Mouse (Mus musculus) brain, embryonic 14.5 days (tissue): ENCODE measurements at regions not wholly inside any gene's neighbourhood (a gene's known extent, or its start where the extent isn't known, plus 50 kb on each side); places are given as distances from the start of the nearest gene placed in this dataset.

Source experiments
- DNase-seq: peaks from one replicate; pipeline ENCODE4 v3.0.0-alpha.2; 2011; ENCODE audit warnings: low read depth
- CTCF ChIP-seq: fragments of 200-500 bp; IDR thresholded peaks from 2 replicates; pipeline ENCODE4 v1.5.1; 2012; ENCODE audit warnings: inconsistent platforms, mild to moderate bottlenecking, moderate library complexity, borderline replicate concordance; ENCODE audit not compliant: insufficient read depth, insufficient read length; ENCODE audit errors: extremely low read depth
- POLR2A ChIP-seq: fragments of 200-500 bp; IDR thresholded peaks from 2 replicates; pipeline ENCODE4 v1.6.1; 2012; ENCODE audit warnings: mild to moderate bottlenecking, inconsistent platforms, borderline replicate concordance; ENCODE audit not compliant: poor library complexity, insufficient read depth, insufficient read length, severe bottlenecking; ENCODE audit errors: extremely low read depth

- TF ChIP-seq POLR2A = no peak
- no peak for TF ChIP-seq CTCF
Measured at GRCm38 (mm10) chr12:12147088-12147687, 114.8 kb upstream of the Fam49a start.

GRCm38 (mm10) chr12:12147847-12148246 lies 114.1 kb upstream of the Fam49a start:
- DNase-seq = no peak
- TF ChIP-seq CTCF (no peak), POLR2A (no peak)

More at GRCm38 (mm10) chr12:12147088-12147687, 114.8 kb upstream of the Fam49a start:
- DNase-seq = peak; percentile 26

GRCm38 (mm10) chr12:12148659-12149399 lies 113.1 kb upstream of the Fam49a start:
- peak; percentile 89 for DNase-seq
- TF ChIP-seq CTCF (peak; percentile 19; the same call in 1 of the 2 replicates), POLR2A (no peak)

GRCm38 (mm10) chr12:12164411-12164810 lies 97.5 kb upstream of the Fam49a start:
- DNase-seq = no peak
- TF ChIP-seq CTCF (no peak), POLR2A (no peak)

GRCm38 (mm10) chr12:12170581-12170980 lies 91.4 kb upstream of the Fam49a start:
- TF ChIP-seq POLR2A = no peak
- DNase-seq = no peak

GRCm38 (mm10) chr12:12172087-12172823 lies 89.7 kb upstream of the Fam49a start:
- TF ChIP-seq CTCF (no peak), POLR2A (no peak)
- DNase-seq = no peak

- peak; percentile 96 for DNase-seq
- TF ChIP-seq POLR2A (no peak), CTCF (peak; percentile 89; the same call in 1 of the 2 replicates)
Measured at GRCm38 (mm10) chr12:12176331-12177263, 85.3 kb upstream of the Fam49a start.

GRCm38 (mm10) chr12:12177264-12178043 lies 84.5 kb upstream of the Fam49a start:
- TF ChIP-seq CTCF (no peak), POLR2A (no peak)
- DNase-seq = peak; percentile 19

GRCm38 (mm10) chr12:12178391-12178790 lies 83.5 kb upstream of the Fam49a start:
- peak; percentile 67 for DNase-seq
- TF ChIP-seq POLR2A (no peak), CTCF (no peak)

- TF ChIP-seq POLR2A = no peak
- TF ChIP-seq CTCF = no peak
- peak; percentile 60 for DNase-seq
Measured at GRCm38 (mm10) chr12:12179292-12179865, 82.6 kb upstream of the Fam49a start.

- no peak for TF ChIP-seq CTCF
- TF ChIP-seq POLR2A = no peak
- no peak for DNase-seq
Measured at GRCm38 (mm10) chr12:12180986-12181385, 81.0 kb upstream of the Fam49a start.
